Mouse (Mus musculus) ES-E14 (cell line): Measurements from ENCODE around the gene Frmd6. TPM values are rescaled to one million over a fixed set of nuclear protein-coding genes. Genes with fewer than 3 reads are reported as not detected.

Source experiments
- DNase-seq: peaks from one replicate; pipeline ENCODE4 v3.0.0-alpha.2; 2013; ENCODE audit warnings: low read depth, low spot score
- H3K27ac ChIP-seq: 2 replicates; pipeline ENCODE4 v1.5.1; 2012; ENCODE audit warnings: low read depth, mild to moderate bottlenecking, low read length, moderate library complexity, mixed read lengths; ENCODE audit not compliant: poor library complexity, insufficient read depth, severe bottlenecking
- H3K36me3 ChIP-seq: 2 replicates; pipeline ENCODE4 v1.6.1; 2012; ENCODE audit warnings: mild to moderate bottlenecking, low read length, moderate library complexity, mixed read lengths; ENCODE audit not compliant: control insufficient read depth, poor library complexity, insufficient read depth, severe bottlenecking
- H3K4me1 ChIP-seq, 2 experiments: fragments of 150-350 bp in 1 of 2; sonication (generic) in 1 of 2; 2 replicates each; pipeline ENCODE4 v1.6.1; 2012; ENCODE audit warnings: low read length in 2 of 2, mild to moderate bottlenecking in 1 of 2, mixed read lengths in 1 of 2; ENCODE audit not compliant: control insufficient read depth in 2 of 2, insufficient read depth in 2 of 2, poor library complexity in 1 of 2
- H3K4me3 ChIP-seq, 2 experiments: fragments of 150-350 bp in 1 of 2; sonication (generic) in 1 of 2; 2 replicates each; pipeline ENCODE4 v1.5.1; 2012; ENCODE audit warnings: low read length in 2 of 2, low read depth in 1 of 2, mild to moderate bottlenecking in 1 of 2, mixed read lengths in 1 of 2; ENCODE audit not compliant: insufficient read depth in 1 of 2, poor library complexity in 1 of 2, severe bottlenecking in 1 of 2
- H3K9ac ChIP-seq: 2 replicates; pipeline ENCODE4 v1.6.1; 2012; ENCODE audit warnings: low read depth, mild to moderate bottlenecking, low read length, mixed read lengths; ENCODE audit not compliant: poor library complexity, insufficient read depth, severe bottlenecking
- H3K9me3 ChIP-seq: fragments of 150-350 bp; sonication (generic); 2 replicates; pipeline ENCODE4 v1.6.1; 2012; ENCODE audit warnings: low read depth, mild to moderate bottlenecking, low read length; ENCODE audit not compliant: control insufficient read depth, insufficient read depth
- CHD2 ChIP-seq: IDR thresholded peaks from 2 replicates; pipeline ENCODE4 v1.6.1; 2014; ENCODE audit warnings: mild to moderate bottlenecking, low read depth, low read length, inconsistent platforms
- HCFC1 ChIP-seq: IDR thresholded peaks from 2 replicates; pipeline ENCODE4 v1.6.1; 2012; ENCODE audit warnings: low read length, inconsistent platforms, borderline replicate concordance; ENCODE audit not compliant: insufficient read depth
- MAFK ChIP-seq: IDR thresholded peaks from 2 replicates; pipeline ENCODE4 v1.6.1; 2014; ENCODE audit warnings: mild to moderate bottlenecking, low read depth, low read length, inconsistent platforms; ENCODE audit not compliant: insufficient read depth
- ZC3H11A ChIP-seq: IDR thresholded peaks from 2 replicates; pipeline ENCODE4 v1.6.1; 2012; ENCODE audit warnings: low read depth, mild to moderate bottlenecking, inconsistent platforms, low read length, borderline replicate concordance
- ZNF384 ChIP-seq: IDR thresholded peaks from 2 replicates; pipeline ENCODE4 v1.6.1; 2012; ENCODE audit warnings: low read depth, low read length, inconsistent platforms
- in situ Hi-C, 2 experiments: fragments of 600-800 bp; cut with MboI; formaldehyde crosslinking; loops; one replicate each; pipeline ENCODE4 v1.15.1; 2025; ENCODE audit warnings: low sequenced_read_pairs in 2 of 2, inconsistent platforms in 1 of 2; ENCODE audit not compliant: unreplicated experiment in 2 of 2
- total RNA-seq: library from RNA; depleted of rRNA; stranded (reverse); fragments of 300-350 nt; gene quantifications from 2 replicates; pipeline ENCODE4 v1.2.3, GENCODE M21; 2012

Frmd6 gene
- total RNA-seq, 1 experiment = 22.5 TPM

DNA sequence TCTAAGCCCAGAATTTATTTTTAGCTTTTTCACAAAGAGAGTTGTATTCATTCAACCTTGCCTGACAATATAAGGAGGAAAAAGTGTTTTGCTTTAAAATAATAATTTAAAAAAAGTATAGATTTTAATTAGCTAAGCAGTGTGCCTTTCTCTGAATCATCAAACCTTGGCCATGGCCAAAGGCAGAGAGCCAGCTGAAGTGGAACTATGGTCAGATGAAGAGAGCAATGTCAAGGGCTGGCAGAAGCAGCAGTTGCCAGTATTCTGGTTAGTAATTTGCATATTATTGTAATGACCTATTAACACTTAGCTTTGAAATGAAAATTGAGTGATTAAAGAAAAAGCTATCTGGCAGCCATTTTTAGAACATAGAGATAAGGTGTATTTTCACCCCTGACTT lies 47.4 kb upstream of the Frmd6 start:
- Histone ChIP-seq H3K9ac (no peak overlapping the region), H3K36me3 (no peaks in the 10 kb centered on the region), H3K4me3 (no peak overlapping the region), H3K27ac (no peak overlapping the region), H3K4me1 (peaks cover 11 to 19% of the 10 kb centered on the region in 2 experiments), H3K9me3 (no peaks in the 10 kb centered on the region)
- in situ Hi-C loops = no loop called here
- DNase-seq = no peak
- TF ChIP-seq MAFK (no peak), ZNF384 (no peak), ZC3H11A (no peak), HCFC1 (no peak), CHD2 (no peak)

DNA sequence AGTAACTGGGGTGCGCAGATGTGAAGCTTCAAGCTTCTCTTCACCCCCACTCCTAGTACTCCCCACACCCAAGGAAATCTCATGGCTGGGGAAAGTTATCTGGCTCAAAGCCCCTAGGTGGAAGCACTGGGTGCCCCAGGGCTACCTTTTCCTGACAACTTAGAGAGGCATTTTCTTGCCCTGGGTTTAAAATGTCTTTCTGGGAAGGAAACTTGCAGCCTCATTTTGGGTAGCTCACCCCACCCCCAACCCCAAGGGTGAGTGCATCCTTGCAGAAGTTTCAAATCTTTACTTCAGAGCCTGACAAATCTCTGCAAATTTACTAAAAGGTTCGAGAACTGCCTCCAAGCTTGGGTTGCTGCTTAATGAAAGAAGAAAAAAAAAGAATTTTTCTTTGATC lies 47.0 kb upstream of the Frmd6 start:
- Histone ChIP-seq H3K4me1 (peaks cover 11 to 19% of the 10 kb centered on the region in 2 experiments), H3K9me3 (no peaks in the 10 kb centered on the region), H3K36me3 (no peaks in the 10 kb centered on the region), H3K27ac (no peak overlapping the region), H3K4me3 (no peak overlapping the region), H3K9ac (no peak overlapping the region)
- TF ChIP-seq ZC3H11A (no peak), ZNF384 (no peak), HCFC1 (no peak), CHD2 (no peak), MAFK (no peak)
- in situ Hi-C loops = no loop called here
- no peak for DNase-seq

DNA sequence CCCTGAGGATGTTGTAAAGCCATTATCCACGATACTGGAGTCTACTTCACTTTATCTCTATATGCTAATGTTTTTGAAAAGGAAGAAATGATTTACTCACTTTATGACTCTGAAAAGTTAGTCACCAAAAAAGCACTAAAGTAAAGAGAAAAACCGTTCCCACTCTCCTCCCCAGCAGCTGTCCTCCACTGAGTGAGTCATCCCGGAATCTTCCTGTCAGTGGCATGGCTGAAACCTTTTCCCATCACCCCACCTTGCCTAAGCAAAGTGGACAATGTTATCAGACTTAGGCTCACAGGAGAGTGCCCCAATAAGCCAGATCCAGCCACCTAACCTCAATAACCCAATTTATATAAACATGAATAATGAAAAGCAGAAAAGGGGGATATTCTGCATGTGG lies 46.6 kb upstream of the Frmd6 start:
- no peaks in the 10 kb centered on the region for H3K9me3 ChIP-seq
- no peak for DNase-seq
- no peaks in the 10 kb centered on the region for H3K36me3 ChIP-seq
- TF ChIP-seq ZNF384 = no peak
- TF ChIP-seq MAFK = no peak
- TF ChIP-seq ZC3H11A = no peak
- no peak for TF ChIP-seq CHD2
- TF ChIP-seq HCFC1 = no peak
- H3K9ac ChIP-seq = no peak overlapping the region
- peaks cover 11 to 18% of the 10 kb centered on the region in 2 experiments for H3K4me1 ChIP-seq
- H3K4me3 ChIP-seq = no peak overlapping the region
- in situ Hi-C loops = no loop called here
- no peak overlapping the region for H3K27ac ChIP-seq

DNA sequence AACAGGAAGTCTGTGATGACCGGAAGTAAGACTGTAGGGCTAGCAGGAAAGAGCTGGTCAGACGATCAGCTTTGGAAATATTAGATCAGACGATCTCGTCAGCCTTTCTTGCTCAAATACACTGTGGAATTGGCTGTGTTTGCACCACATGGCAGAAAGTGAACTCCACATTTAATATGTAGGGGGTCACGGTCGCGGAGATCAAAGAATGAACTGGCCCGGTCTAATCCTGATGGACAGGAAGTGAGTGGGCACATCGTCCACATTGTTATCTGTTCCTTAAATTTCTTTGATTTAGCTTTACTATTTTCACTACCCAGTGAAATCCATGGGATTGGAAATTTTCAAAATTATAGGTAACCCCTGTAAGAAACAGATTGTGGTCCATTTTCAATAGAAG lies 42.3 kb upstream of the Frmd6 start:
- no peak overlapping the region for H3K4me3 ChIP-seq
- H3K36me3 ChIP-seq = no peaks in the 10 kb centered on the region
- in situ Hi-C loops = no loop called here
- TF ChIP-seq ZNF384 (no peak), ZC3H11A (no peak), HCFC1 (no peak), CHD2 (no peak)
- H3K4me1 ChIP-seq = peaks cover 0 to 1% of the 10 kb centered on the region in 2 experiments; a peak in 2 of 4 replicates
- H3K27ac ChIP-seq = no peak overlapping the region
- no peaks in the 10 kb centered on the region for H3K9me3 ChIP-seq
- DNase-seq = no peak
- no peak overlapping the region for H3K9ac ChIP-seq
